Mouse (Mus musculus) megakaryocyte-erythroid progenitor cell, adult 5-6 weeks (primary cell): ENCODE measurements around the gene Gm9602. TPM values are rescaled to one million over a fixed set of nuclear protein-coding genes. Genes with fewer than 3 reads are reported as not detected.
"Not testable (repeated sequence)": the region's sequence is repeated elsewhere in the genome, so short reads cannot be mapped to it uniquely, and the experiment has no call there.

ENCODE experiments used
- ATAC-seq: replicated peaks from 2 replicates; pipeline ENCODE4 v1.8.0; 2016; ENCODE audit warnings: mild to moderate bottlenecking, inconsistent platforms; ENCODE audit not compliant: severe bottlenecking, poor library complexity, low FRiP score, low TSS enrichment
- total RNA-seq, 2 experiments: library from RNA; stranded (forward) in 1 of 2; stranded (reverse) in 1 of 2; fragments of 200-1000, 215-1000 nt in 1 of 2; fragments of >200 nt in 1 of 2; fragmentation: Nextera tagmentation in 1 of 2; gene quantifications; 2 replicates each; pipeline ENCODE4 v1.2.3; 2014 to 2017

The Gm9602 gene
- total RNA-seq (2014; fragmentation: Nextera tagmentation), result 0.11 TPM in 1 of 2 replicates, not detected in the other
- total RNA-seq (2017), result not detected in 2 replicates

DNA sequence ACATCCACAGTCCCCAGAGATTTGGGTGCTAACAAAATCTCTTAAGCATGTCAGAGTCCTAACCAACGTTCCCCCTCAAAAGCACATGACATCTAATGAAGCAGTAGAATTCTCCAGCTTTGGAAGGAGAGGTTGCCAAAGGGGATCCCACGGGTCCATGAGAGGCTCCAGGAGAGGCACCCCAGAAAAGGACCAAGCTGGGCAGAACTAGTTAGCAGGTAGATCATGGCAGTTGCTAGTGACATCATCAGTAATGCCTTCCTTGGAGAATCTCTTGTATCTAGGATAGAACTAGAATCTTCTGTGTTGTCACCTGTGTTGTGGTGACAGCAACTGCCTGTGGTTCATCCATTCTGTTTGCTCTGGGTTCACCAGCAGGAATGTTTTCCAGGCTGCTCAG is at the start of gene Gm9602:
Gene Gm9602, plus strand, starts transcription at position 301 of the 400 bp plus-strand sequence.
- not testable (repeated sequence) for ATAC-seq

DNA sequence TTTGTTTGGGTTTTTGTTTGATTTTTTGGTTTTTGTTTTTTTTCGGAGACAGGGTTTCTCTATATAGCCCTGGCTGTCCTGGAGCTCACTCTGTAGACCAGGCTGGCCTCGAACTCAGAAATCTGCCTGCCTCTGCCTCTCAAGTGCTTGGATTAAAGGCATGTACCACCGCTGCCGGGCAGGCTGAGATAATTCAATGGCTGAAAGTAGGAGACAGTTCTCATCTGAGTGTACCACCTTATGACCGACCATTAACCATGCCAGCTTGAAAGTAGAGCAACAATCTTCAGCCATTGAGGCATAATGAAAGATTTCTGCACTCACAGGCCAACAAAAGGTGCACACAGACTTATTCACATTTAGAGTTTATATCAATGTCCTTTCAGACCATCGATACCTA is 30.3 kb downstream of the Gm9602 start:
- not testable (repeated sequence) for ATAC-seq

DNA sequence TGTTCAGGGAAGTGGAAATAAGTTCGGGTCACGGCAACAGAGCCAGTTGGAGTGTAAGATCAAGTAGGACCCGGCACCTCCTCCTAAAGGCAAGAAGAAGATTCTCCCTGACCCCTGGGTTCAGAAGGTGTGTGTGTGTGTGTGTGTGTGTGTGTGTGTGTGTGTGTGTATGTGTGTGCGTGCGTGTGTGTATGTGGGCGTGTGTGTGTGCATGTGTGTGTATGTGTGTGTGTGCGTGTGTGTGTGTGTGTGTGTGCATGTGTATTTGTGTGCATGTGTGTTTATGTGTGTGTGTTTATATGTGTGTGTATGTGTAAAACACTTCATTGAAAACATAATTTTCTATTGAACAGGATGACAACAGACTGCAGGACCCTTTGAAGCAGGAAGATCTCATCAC is 45.8 kb downstream of the Gm9602 start:
- not testable (repeated sequence) for ATAC-seq

Other genes starting within 250 kb of the Gm9602 start
- not detected in 2 replicates for gene Gm3047, start 220.9 kb upstream of the Gm9602 start, total RNA-seq (2014; fragmentation: Nextera tagmentation)
- not detected in 2 replicates for gene Gm3047, start 220.9 kb upstream of the Gm9602 start, total RNA-seq (2017)
- gene Gm8159, start 144.0 kb upstream of the Gm9602 start, total RNA-seq (2014; fragmentation: Nextera tagmentation), result not detected in 2 replicates
- not detected in 2 replicates for gene Gm8159, start 144.0 kb upstream of the Gm9602 start, total RNA-seq (2017)
- not detected in 2 replicates for gene Gm3239, start 112.1 kb upstream of the Gm9602 start, total RNA-seq (2014; fragmentation: Nextera tagmentation)
- not detected in 2 replicates for gene Gm3239, start 112.1 kb upstream of the Gm9602 start, total RNA-seq (2017)
- gene Gm7876, start 67.1 kb upstream of the Gm9602 start, total RNA-seq (2014; fragmentation: Nextera tagmentation), result not detected in 2 replicates
- not detected in 2 replicates for gene Gm7876, start 67.1 kb upstream of the Gm9602 start, total RNA-seq (2017)
- not detected in 2 replicates for gene Gm3252, start 49.6 kb upstream of the Gm9602 start, total RNA-seq (2014; fragmentation: Nextera tagmentation)
- gene Gm3252, start 49.6 kb upstream of the Gm9602 start, total RNA-seq (2017), result not detected in 2 replicates
- not detected in 2 replicates for gene Gm3269, start 61.8 kb downstream of the Gm9602 start, total RNA-seq (2014; fragmentation: Nextera tagmentation)
- not detected in 2 replicates for gene Gm3269, start 61.8 kb downstream of the Gm9602 start, total RNA-seq (2017)
- not detected in 2 replicates for gene Gm3264, start 79.2 kb downstream of the Gm9602 start, total RNA-seq (2014; fragmentation: Nextera tagmentation)
- not detected in 2 replicates for gene Gm3264, start 79.2 kb downstream of the Gm9602 start, total RNA-seq (2017)
- gene Gm3278, start 116.1 kb downstream of the Gm9602 start, total RNA-seq (2014; fragmentation: Nextera tagmentation), result not detected in 2 replicates
- gene Gm3278, start 116.1 kb downstream of the Gm9602 start, total RNA-seq (2017), result not detected in 2 replicates
- gene Gm8297, start 207.6 kb downstream of the Gm9602 start, total RNA-seq (2014; fragmentation: Nextera tagmentation), result not detected in 2 replicates
- not detected in 2 replicates for gene Gm8297, start 207.6 kb downstream of the Gm9602 start, total RNA-seq (2017)
- gene Gm3298, start 239.6 kb downstream of the Gm9602 start, total RNA-seq (2014; fragmentation: Nextera tagmentation), result not detected in 2 replicates
- not detected in 2 replicates for gene Gm3298, start 239.6 kb downstream of the Gm9602 start, total RNA-seq (2017)